In the genomic region with DNA sequence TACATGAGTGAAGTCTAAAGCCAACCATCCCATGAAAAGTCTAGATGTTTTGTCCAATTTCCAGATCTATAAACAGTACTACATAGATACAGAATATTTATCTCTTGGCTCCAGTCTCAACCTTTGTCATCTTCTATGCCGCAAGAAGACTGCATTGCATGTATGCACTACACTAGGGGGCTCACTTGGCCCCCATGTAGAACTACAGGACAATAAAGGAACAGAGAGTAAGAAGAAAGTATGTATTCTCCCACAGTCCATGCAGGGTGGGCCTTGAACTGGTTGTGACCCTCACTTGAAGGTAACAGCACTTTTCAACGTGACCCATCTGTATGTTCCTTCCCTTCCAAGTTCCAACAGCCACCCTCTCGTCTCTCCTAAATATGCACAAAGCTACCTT, we compare ENCODE assay signal across 19 mouse cellular contexts. TPM values are rescaled to one million over a fixed set of nuclear protein-coding genes. Genes with fewer than 3 reads are reported as not detected.
"Had no signal": no experiment of that assay in that cellular context is flagged by ENCODE, and none has a peak within 500 bp of the region (broad histone marks: within the 10 kb centered on the region; RNA-seq: fewer than 3 reads in every experiment).

No protein-coding gene starts in this region.

- H3K9ac ChIP-seq: neural tube, embryonic 15.5 days; stomach, embryonic 15.5 days had no signal

- H3K4me2 ChIP-seq: neural tube, embryonic 15.5 days; stomach, embryonic 15.5 days had no signal

- H3K9me3 ChIP-seq: neural tube, embryonic 15.5 days; stomach, embryonic 15.5 days had no signal

- H3K4me3 ChIP-seq: neural tube, embryonic 15.5 days; stomach, embryonic 15.5 days had no signal

- H3K27me3 ChIP-seq: neural tube, embryonic 15.5 days; stomach, embryonic 15.5 days had no signal

- H3K36me3 ChIP-seq: neural tube, embryonic 15.5 days; stomach, embryonic 15.5 days had no signal

- H3K27ac ChIP-seq: neural tube, embryonic 15.5 days; stomach, embryonic 15.5 days; stomach, postnatal 0 days had no signal

- H3K4me1 ChIP-seq: neural tube, embryonic 15.5 days; stomach, embryonic 15.5 days had no signal

- DNase-seq: retina, postnatal 1 day; right cerebral cortex, adult 18-20 months; right cerebral cortex, postnatal 14 days; right cerebral cortex, postnatal 25 days; right cerebral cortex, postnatal 4 days; spleen, adult 18-20 months; thymus, adult 18-20 months; thymus, adult 2 months; thymus, postnatal 14 days; thymus, postnatal 25 days; thymus, postnatal 36 days; thymus, postnatal 4 days had no signal

RNA-seq across cellular contexts. Expression of gene Tigit, which starts 9.7 kb away (rescaled TPM):
- total RNA-seq: neutrophil, adult 5-6 weeks had no signal
- polyA plus RNA-seq: neural tube, embryonic 15.5 days; stomach, embryonic 14.5 days; stomach, embryonic 15.5 days; stomach, embryonic 16.5 days; stomach, postnatal 0 days; testis, adult 2 months had no signal
